Mouse (Mus musculus) intestine, embryonic 14.5 days (tissue): Measurements from ENCODE around the gene Cbx1. TPM values are rescaled to one million over a fixed set of nuclear protein-coding genes. Genes with fewer than 3 reads are reported as not detected.

Experiments used
- ATAC-seq: fragments of 200-750 bp; cut with Nextera tagmentation; replicated peaks from 2 replicates; pipeline ENCODE4 v1.8.0; 2017; ENCODE audit warnings: low read depth, moderate number of reproducible peaks, moderate TSS enrichment, moderate library complexity; ENCODE audit not compliant: low FRiP score, low TSS enrichment
- DNase-seq: peaks from one replicate; pipeline ENCODE4 v3.0.0-alpha.2; 2018; ENCODE audit warnings: low spot score
- H3K27ac ChIP-seq: fragments of 300-500 bp; sonication (generic); 2 replicates; pipeline ENCODE4 v1.5.1; 2014; ENCODE audit warnings: low read depth, mild to moderate bottlenecking, control low read depth
- H3K27me3 ChIP-seq: fragments of 300-500 bp; sonication (generic); replicated peaks from 2 replicates; pipeline ENCODE4 v1.6.1; 2014; ENCODE audit warnings: low read length, control low read depth; ENCODE audit not compliant: control insufficient read depth, insufficient read depth
- H3K36me3 ChIP-seq: fragments of 300-500 bp; sonication (generic); 2 replicates; pipeline ENCODE4 v1.6.1; 2014; ENCODE audit warnings: low read length, control low read depth; ENCODE audit not compliant: control insufficient read depth, insufficient read depth
- H3K4me1 ChIP-seq: fragments of 300-500 bp; sonication (generic); replicated peaks from 2 replicates; pipeline ENCODE4 v1.6.1; 2014; ENCODE audit warnings: low read length, control low read depth, mixed read lengths; ENCODE audit not compliant: control insufficient read depth, insufficient read depth
- H3K4me2 ChIP-seq: fragments of 300-500 bp; sonication (generic); 2 replicates; pipeline ENCODE4 v1.6.1; 2014; ENCODE audit warnings: low read length
- H3K4me3 ChIP-seq: fragments of 300-500 bp; sonication (generic); 2 replicates; pipeline ENCODE4 v1.5.1; 2014; ENCODE audit warnings: low read depth, low read length, control low read depth, mixed read lengths
- H3K9ac ChIP-seq: fragments of 300-500 bp; sonication (generic); 2 replicates; pipeline ENCODE4 v1.6.1; 2014; ENCODE audit warnings: mild to moderate bottlenecking, low read length
- H3K9me3 ChIP-seq: fragments of 300-500 bp; sonication (generic); 2 replicates; pipeline ENCODE4 v1.6.1; 2016; ENCODE audit warnings: low read length, control low read depth; ENCODE audit not compliant: control insufficient read depth
- WGBS: fragments of 180-500 bp; shearing (Covaris S2); extraction: QIAGEN DNeasy Blood & Tissue Kit; methylation state at CpG from one replicate; pipeline ENCODE4 v1.1.7; 2014; 5-methylcytosine and 5-hydroxymethylcytosine counted together
- polyA plus RNA-seq: library from polyadenylated mRNA; unstranded; fragments of >200 nt; fragmentation: Nextera tagmentation; extraction: Ambion mirVana; gene quantifications from 2 replicates; pipeline ENCODE4 v1.2.1, GENCODE M21; 2014

The Cbx1 gene
- polyA plus RNA-seq, 1 experiment from 2014 or later = 87.8 TPM

DNA sequence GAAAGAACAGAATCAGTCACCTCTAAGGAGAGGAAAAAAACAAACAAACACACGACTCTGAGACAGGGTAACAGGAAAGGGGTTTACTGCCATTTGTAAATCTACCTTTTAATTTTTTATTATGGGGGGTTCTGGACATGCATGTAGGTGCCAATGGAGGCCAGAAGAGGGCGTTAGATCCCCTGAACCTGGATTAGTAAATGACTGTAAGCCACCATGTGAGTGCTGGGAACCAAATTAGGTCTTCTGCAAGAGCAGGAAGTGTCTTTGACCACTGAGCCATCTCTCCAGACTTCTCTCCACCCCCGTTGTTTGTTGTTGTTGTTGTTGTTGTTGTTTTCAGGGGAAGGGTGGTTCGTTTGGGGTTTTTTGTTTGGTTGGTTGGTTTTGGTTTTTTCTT, 31.5 kb upstream of the Cbx1 start:
- Histone ChIP-seq H3K4me2 (no peak overlapping the region), H3K4me3 (no peak overlapping the region), H3K27me3 (no peaks in the 10 kb centered on the region), H3K9ac (no peak overlapping the region), H3K36me3 (no peaks in the 10 kb centered on the region), H3K9me3 (no peaks in the 10 kb centered on the region), H3K27ac (no peak overlapping the region), H3K4me1 (no peaks in the 10 kb centered on the region)
- DNase-seq = no peak
- 56% methylated on average over 4 of the region's 4 CpGs for WGBS
- no peak for ATAC-seq

DNA sequence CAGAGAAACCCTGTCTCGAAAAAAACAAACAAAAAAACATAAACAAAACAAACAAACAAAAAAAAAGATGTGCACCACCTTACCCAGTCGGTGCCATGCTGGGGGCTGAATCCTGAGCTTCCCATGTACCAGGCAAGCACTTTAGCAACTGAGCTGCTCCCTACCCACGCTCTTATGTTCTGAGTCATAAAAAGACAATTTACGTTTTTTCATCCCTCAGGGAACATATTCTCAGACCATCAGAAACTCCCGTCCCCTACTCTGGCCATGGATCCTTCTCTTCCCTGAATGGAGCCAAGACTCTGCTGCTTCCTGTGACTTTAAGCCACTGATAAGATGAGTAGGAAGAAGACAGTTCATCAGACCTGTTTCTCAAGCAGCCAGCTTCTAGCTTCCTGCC, 30.5 kb upstream of the Cbx1 start:
- WGBS = 76% methylated on average over 5 of the region's 5 CpGs
- no peaks in the 10 kb centered on the region for H3K4me1 ChIP-seq
- H3K27ac ChIP-seq = no peak overlapping the region
- H3K4me2 ChIP-seq = no peak overlapping the region
- ATAC-seq = no peak
- no peak overlapping the region for H3K4me3 ChIP-seq
- H3K9ac ChIP-seq = no peak overlapping the region
- DNase-seq = no peak
- H3K27me3 ChIP-seq = no peaks in the 10 kb centered on the region
- no peaks in the 10 kb centered on the region for H3K36me3 ChIP-seq
- no peaks in the 10 kb centered on the region for H3K9me3 ChIP-seq

DNA sequence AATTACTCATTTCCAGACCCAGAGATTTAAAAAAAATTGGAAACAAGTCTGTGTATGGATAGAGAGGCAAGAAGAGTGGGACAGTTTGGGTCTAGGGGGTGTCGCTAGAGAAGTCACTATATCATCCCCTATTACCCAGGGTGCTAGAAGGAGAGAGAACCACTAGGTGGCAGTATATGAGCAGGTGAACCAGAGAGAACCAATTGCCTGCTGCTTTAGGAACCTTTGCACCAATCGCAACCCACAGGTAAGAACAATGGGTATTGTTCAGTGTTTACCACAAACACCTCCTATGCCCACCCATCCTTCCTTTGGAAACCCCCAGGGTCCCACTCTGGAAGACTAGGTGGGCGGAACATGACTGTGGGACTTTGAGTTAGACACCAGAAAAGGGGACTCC, 28.9 kb upstream of the Cbx1 start:
- Histone ChIP-seq H3K4me1 (no peaks in the 10 kb centered on the region; the same call in 1 of the 2 replicates), H3K4me2 (no peak overlapping the region), H3K27ac (no peak overlapping the region), H3K27me3 (no peaks in the 10 kb centered on the region), H3K36me3 (no peaks in the 10 kb centered on the region), H3K9me3 (no peaks in the 10 kb centered on the region), H3K9ac (no peak overlapping the region), H3K4me3 (no peak overlapping the region)
- ATAC-seq = no peak
- 47% methylated on average over 3 of the region's 3 CpGs for WGBS
- DNase-seq = no peak

DNA sequence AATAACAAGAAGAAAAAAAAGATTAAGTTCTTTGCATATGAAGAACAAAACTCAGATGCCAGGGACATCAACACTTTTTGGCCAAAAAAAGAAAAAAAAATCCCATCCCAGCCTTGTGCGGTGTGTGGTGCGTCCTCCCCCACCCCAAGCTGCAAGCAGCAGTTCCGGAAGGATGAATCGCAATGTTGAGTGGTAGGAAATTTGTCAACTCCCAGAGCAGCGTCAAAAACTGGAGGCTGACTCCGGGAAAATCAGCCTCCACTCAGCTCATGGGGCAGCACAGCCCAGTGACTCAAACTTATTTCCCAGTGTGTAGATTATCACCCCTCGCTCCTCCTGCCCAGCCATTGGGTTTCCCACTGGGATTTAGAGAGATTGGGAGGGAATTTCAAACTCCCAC, 26.9 kb upstream of the Cbx1 start:
- no peaks in the 10 kb centered on the region for H3K9me3 ChIP-seq
- H3K27me3 ChIP-seq = no peaks in the 10 kb centered on the region

DNA sequence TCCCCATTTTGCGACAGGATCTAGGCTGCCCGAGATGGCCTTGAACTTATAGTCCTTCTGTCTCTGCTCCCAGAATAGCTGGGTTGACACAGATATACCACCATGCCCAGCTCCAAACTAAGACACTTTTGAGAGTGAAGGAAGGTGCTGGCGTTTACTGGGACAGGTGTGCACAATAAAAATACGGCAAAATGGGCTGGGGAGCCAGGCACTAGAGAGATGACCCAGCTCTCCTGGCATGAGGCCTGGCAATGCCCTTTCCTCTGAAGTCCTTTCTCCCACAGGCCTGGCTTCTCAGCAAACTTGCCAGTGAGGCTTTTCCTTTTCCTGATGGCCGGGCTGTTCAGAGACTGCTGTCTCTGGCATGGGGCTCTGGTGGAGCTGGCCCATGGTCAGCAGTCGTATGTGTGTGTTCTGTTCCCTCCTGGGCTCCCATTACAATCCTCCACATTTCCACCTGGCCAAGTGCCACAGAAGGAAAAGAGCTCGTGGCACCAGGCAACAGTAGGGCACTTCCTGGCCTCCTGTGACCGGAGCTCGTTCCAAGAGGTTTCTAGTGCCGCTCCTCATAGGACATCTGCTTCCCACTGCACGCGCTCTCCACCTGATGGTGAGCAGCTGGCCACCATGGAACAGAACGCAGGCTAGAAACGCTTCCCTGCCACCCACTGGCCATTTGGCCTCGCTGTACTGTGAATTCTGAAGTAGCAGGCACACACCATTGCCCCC, 26.0 kb upstream of the Cbx1 start:
- 66% methylated on average over 15 of the region's 15 CpGs for WGBS
- Histone ChIP-seq H3K9me3 (no peaks in the 10 kb centered on the region), H3K4me3 (no peak overlapping the region), H3K4me2 (no peak overlapping the region), H3K9ac (no peak overlapping the region), H3K27ac (no peak overlapping the region), H3K36me3 (no peaks in the 10 kb centered on the region), H3K4me1 (no peaks in the 10 kb centered on the region; the same call in 1 of the 2 replicates), H3K27me3 (no peaks in the 10 kb centered on the region)
- ATAC-seq = no peak
- no peak for DNase-seq

More for the DNA sequence above, 26.9 kb upstream of the Cbx1 start:
- no peak overlapping the region for H3K4me2 ChIP-seq
- H3K36me3 ChIP-seq = no peaks in the 10 kb centered on the region
- no peak overlapping the region for H3K4me3 ChIP-seq
- WGBS = 58% methylated on average over 7 of the region's 7 CpGs
- ATAC-seq (no peak), DNase-seq (no peak)
- no peak overlapping the region for H3K9ac ChIP-seq
- no peaks in the 10 kb centered on the region; the same call in 1 of the 2 replicates for H3K4me1 ChIP-seq
- H3K27ac ChIP-seq = no peak overlapping the region

DNA sequence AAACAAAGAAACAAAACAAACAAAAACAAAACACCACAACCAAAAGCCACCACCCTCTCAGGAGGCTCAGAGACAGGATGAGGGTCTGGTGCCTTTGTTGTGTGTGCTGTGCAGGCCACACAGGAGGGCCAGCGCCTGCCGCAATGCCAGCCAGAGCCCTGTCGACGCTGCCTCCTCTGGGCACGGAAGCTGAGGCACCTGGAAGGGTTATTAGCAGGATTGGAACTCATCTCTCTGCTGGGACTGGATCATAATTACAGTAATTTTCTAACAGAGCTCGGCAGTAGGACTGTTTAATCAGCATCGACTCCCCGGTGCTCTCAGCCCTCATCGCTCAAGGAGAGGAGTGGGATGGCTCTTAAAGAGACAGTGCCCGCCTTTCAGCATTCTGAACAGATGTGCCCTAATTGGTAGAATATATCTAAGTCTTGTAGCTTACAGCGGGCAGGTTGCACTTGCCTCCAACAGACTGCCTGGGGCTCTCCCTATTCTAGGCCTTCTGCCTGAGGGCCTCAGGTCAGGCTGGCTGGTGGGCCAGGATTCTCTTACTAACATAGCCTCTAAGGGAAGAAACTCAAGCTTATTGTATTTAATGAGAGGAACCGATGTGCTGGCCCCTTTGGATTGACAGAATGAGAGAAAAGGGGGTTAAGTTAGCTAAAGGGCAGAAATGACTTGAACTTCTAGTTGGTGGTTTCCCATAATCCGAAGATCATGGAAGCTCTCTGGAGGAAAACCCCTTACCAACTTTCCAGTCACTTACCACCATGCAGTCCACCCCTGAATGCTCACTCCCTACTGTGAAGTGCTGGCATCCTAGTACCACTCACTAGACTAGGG, 24.2 kb upstream of the Cbx1 start:
- no peak for ATAC-seq
- Histone ChIP-seq H3K4me2 (no peak overlapping the region), H3K9me3 (no peaks in the 10 kb centered on the region), H3K4me1 (no peaks in the 10 kb centered on the region; the same call in 1 of the 2 replicates), H3K27ac (no peak overlapping the region), H3K4me3 (no peak overlapping the region), H3K36me3 (peaks cover 17% of the 10 kb centered on the region), H3K9ac (no peak overlapping the region), H3K27me3 (no peaks in the 10 kb centered on the region)
- WGBS = 44% methylated on average over 13 of the region's 13 CpGs
- DNase-seq = no peak

DNA sequence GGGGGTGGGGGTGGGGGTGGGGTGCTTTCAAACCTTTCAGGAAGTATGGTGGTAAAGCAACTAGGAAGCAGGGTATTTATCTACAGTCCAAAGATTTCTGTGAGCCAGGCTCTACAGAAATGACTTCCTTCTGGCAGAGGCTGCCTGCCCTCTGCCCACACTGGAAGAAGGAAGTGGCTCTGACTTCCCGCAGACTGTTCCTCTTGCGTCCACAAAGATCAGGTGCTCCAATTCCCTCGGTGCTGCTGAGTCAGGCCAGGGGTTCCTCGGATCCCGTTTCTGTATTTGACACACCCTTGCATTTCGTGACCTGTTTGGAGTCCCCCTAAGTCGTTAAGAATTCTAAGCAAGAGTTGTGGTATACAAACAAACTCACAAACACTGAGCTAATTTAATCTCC, 23.3 kb upstream of the Cbx1 start:
- no peaks in the 10 kb centered on the region; the same call in 1 of the 2 replicates for H3K4me1 ChIP-seq
- H3K4me2 ChIP-seq = no peak overlapping the region
- peaks cover 26% of the 10 kb centered on the region for H3K36me3 ChIP-seq
- WGBS = 71% methylated on average over 7 of the region's 7 CpGs
- no peak overlapping the region for H3K4me3 ChIP-seq
- no peaks in the 10 kb centered on the region for H3K27me3 ChIP-seq
- H3K27ac ChIP-seq = no peak overlapping the region; the same call in 1 of the 2 replicates
- no peaks in the 10 kb centered on the region for H3K9me3 ChIP-seq
- DNase-seq (no peak), ATAC-seq (no peak)
- H3K9ac ChIP-seq = no peak overlapping the region

DNA sequence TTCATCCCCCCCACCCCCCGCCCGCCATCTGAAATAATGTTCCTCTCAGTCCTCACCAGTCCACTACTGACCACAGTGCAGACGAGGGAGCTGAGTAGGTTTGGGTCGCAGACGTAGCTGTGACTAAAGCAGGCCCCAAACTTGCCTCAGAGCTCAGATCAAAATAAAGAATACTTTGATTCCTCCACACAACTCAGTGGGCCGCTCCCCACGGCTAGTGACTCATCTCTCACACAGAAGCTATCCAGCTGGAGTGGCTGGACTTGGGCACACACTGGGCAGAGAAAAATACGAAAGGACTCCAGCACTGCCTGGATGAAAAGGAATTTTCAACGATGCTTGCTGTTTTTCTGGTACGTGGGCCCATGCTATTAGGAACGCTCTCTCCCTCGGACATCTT, 22.4 kb upstream of the Cbx1 start:
- Histone ChIP-seq H3K27me3 (no peaks in the 10 kb centered on the region), H3K4me3 (no peak overlapping the region), H3K4me1 (no peaks in the 10 kb centered on the region; the same call in 1 of the 2 replicates), H3K4me2 (no peak overlapping the region), H3K36me3 (peaks cover 33% of the 10 kb centered on the region), H3K9me3 (no peaks in the 10 kb centered on the region), H3K9ac (no peak overlapping the region), H3K27ac (no peak overlapping the region)
- no peak for DNase-seq
- ATAC-seq = no peak
- 79% methylated on average over 12 of the region's 12 CpGs for WGBS
